18 mouse cellular contexts compared by ENCODE assay signal in genomic region chr14:23465135-23465534, GRCm38 (mm10).
A peak's percentile ranks its signal among the peaks of the same experiment; 100 is the strongest.
DNase-seq lines count a peak whose midpoint lies in the region; ATAC-seq lines count a peak whose summit lies in the region.
"Had no signal": no experiment of that assay in that cellular context is flagged by ENCODE, and none has a peak within 500 bp of the region (broad histone marks: within the 10 kb centered on the region; RNA-seq: fewer than 3 reads in every experiment).

No protein-coding gene starts in this region.

- H3K9me3 ChIP-seq in midbrain, embryonic 14.5 days (ENCODE audit: control insufficient read depth, low read length): no peaks in the 10 kb centered on the region
- H3K9me3 ChIP-seq: embryonic facial prominence, embryonic 10.5 days; midbrain, embryonic 10.5 days; neural tube, embryonic 12.5 days had no signal

- intact Hi-C loops in heart, postnatal 10 days (cut with DNase I): no loop called here

- no peak overlapping the region for H3K4me2 ChIP-seq in midbrain, embryonic 14.5 days (ENCODE audit: low read length)
- H3K4me2 ChIP-seq: liver, embryonic 11.5 days; neural tube, embryonic 12.5 days had no signal

- peak; percentile 3 to 5 for DNase-seq in heart, postnatal 10 days
- no peak for DNase-seq in heart, adult 11 months
- DNase-seq in B cell, adult 2 months: peak; percentile 1 to 4
- DNase-seq in c-Kit-positive CD71-negative TER-119-negative erythroid progenitor cells, embryonic 14.5 days (ENCODE audit: low read depth): peak; percentile 13
- no peak for DNase-seq in midbrain, embryonic 14.5 days
- DNase-seq in testis, postnatal 14 days (ENCODE audit: low spot score): no peak
- DNase-seq: adrenal gland, postnatal 36 days; heart, postnatal 4 days; retina, postnatal 1 day had no signal

- H3K27me3 ChIP-seq in midbrain, embryonic 14.5 days (ENCODE audit: control insufficient read depth, insufficient read depth, low read length): no peaks in the 10 kb centered on the region
- H3K27me3 ChIP-seq: neural tube, embryonic 12.5 days had no signal

- 86% methylated on average over 2 of the region's 2 CpGs for WGBS in midbrain, embryonic 14.5 days

- H3K4me1 ChIP-seq in midbrain, embryonic 14.5 days (ENCODE audit: control insufficient read depth, insufficient read depth, low read length): no peaks in the 10 kb centered on the region
- H3K4me1 ChIP-seq: midbrain, embryonic 10.5 days; neural tube, embryonic 12.5 days had no signal

- H3K27ac ChIP-seq in midbrain, embryonic 14.5 days (replicated peaks; ENCODE audit: low read depth, low read length): no peak overlapping the region
- H3K27ac ChIP-seq: embryonic facial prominence, embryonic 10.5 days; layer of hippocampus, adult 2 months; midbrain, embryonic 10.5 days; neural tube, embryonic 12.5 days had no signal

- H3K4me3 ChIP-seq in midbrain, embryonic 14.5 days (replicated peaks; ENCODE audit: low read depth, low read length): no peak overlapping the region
- H3K4me3 ChIP-seq: embryonic facial prominence, embryonic 10.5 days; layer of hippocampus, adult 2 months; midbrain, embryonic 10.5 days; neural tube, embryonic 12.5 days had no signal

- ATAC-seq in megakaryocyte, adult 5-6 weeks (ENCODE audit: poor library complexity, severe bottlenecking): peak; percentile 98
- ATAC-seq in midbrain, embryonic 14.5 days (ENCODE audit: low FRiP score, low TSS enrichment): no peak
- ATAC-seq in erythroid progenitor cell, adult 5-6 weeks (replicated peaks; ENCODE audit: low FRiP score, poor library complexity, severe bottlenecking): no peak
- ATAC-seq: intestine, postnatal 0 days; Patski had no signal

- no peak overlapping the region for H3K9ac ChIP-seq in midbrain, embryonic 14.5 days (replicated peaks; ENCODE audit: low read length)
- H3K9ac ChIP-seq: neural tube, embryonic 12.5 days had no signal

- H3K36me3 ChIP-seq in midbrain, embryonic 14.5 days (ENCODE audit: control insufficient read depth, insufficient read depth, low read length): no peaks in the 10 kb centered on the region
- H3K36me3 ChIP-seq: embryonic facial prominence, embryonic 10.5 days; midbrain, embryonic 10.5 days; neural tube, embryonic 12.5 days had no signal

Comparison
In these comparisons a context has a peak if more than half of its experiments do, and no peak if none do; other contexts are left out.
1. DNase-seq: peak in heart, postnatal 10 days (2 of 2), B cell, adult 2 months (2 of 2) and c-Kit-positive CD71-negative TER-119-negative erythroid progenitor cells, embryonic 14.5 days (single experiment); none in heart, adult 11 months (single experiment), midbrain, embryonic 14.5 days (single experiment) and testis, postnatal 14 days (single experiment).